9 mouse cellular contexts compared by ENCODE assay signal in genomic region chr13:30993819-30994218, GRCm38 (mm10). TPM values are rescaled to one million over a fixed set of nuclear protein-coding genes. Genes with fewer than 3 reads are reported as not detected.
DNase-seq lines count a peak whose midpoint lies in the region; ATAC-seq lines count a peak whose summit lies in the region.
"Had no signal": no experiment of that assay in that cellular context is flagged by ENCODE, and none has a peak within 500 bp of the region (broad histone marks: within the 10 kb centered on the region; RNA-seq: fewer than 3 reads in every experiment).

No protein-coding gene starts in this region.

- intact Hi-C loops in gastrocnemius, postnatal 36 days (cut with DNase I): no loop called here

- H3K4me3 ChIP-seq in forebrain, embryonic 12.5 days (replicated peaks): no peak overlapping the region
- H3K4me3 ChIP-seq in neural tube, embryonic 14.5 days (ENCODE audit: low read depth, low read length): no peak overlapping the region
- H3K4me3 ChIP-seq: neural tube, embryonic 12.5 days had no signal

- H3K9me3 ChIP-seq in forebrain, embryonic 12.5 days: no peaks in the 10 kb centered on the region
- no peaks in the 10 kb centered on the region for H3K9me3 ChIP-seq in neural tube, embryonic 14.5 days (ENCODE audit: control insufficient read depth, low read length)
- H3K9me3 ChIP-seq: neural tube, embryonic 12.5 days had no signal

- peak; percentile 49 for DNase-seq in ovary, postnatal 14 days (ENCODE audit: low spot score)
- no peak for DNase-seq in ovary, adult 18-20 months (ENCODE audit: low spot score)
- DNase-seq in adrenal gland, postnatal 36 days: peak; percentile 14 to 49
- DNase-seq in kidney, adult 9 months: peak; percentile 67
- DNase-seq in lung, adult 18-20 months: peak; percentile 45 to 59
- DNase-seq in gastrocnemius, postnatal 36 days: no peak

- ATAC-seq in forebrain, embryonic 12.5 days (ENCODE audit: low FRiP score): 0 out of 2 replicates have a peak, but pooled peaks have one; percentile 53
- ATAC-seq in neural tube, embryonic 14.5 days (ENCODE audit: low read depth): peak; percentile 87

- H3K27ac ChIP-seq in forebrain, embryonic 12.5 days: no peak overlapping the region
- no peak overlapping the region for H3K27ac ChIP-seq in neural tube, embryonic 14.5 days (ENCODE audit: low read depth, low read length)
- H3K27ac ChIP-seq: neural tube, embryonic 12.5 days had no signal

- H3K9ac ChIP-seq in forebrain, embryonic 12.5 days: no peak overlapping the region
- no peak overlapping the region for H3K9ac ChIP-seq in neural tube, embryonic 14.5 days (replicated peaks; ENCODE audit: low read depth, low read length)
- H3K9ac ChIP-seq: neural tube, embryonic 12.5 days had no signal

- H3K36me3 ChIP-seq in forebrain, embryonic 12.5 days (replicated peaks): no peaks in the 10 kb centered on the region
- no peaks in the 10 kb centered on the region for H3K36me3 ChIP-seq in neural tube, embryonic 14.5 days (ENCODE audit: control insufficient read depth, insufficient read depth, low read length)
- H3K36me3 ChIP-seq: neural tube, embryonic 12.5 days had no signal

- peaks cover 5% of the 10 kb centered on the region; the same call in 1 of the 2 replicates for H3K27me3 ChIP-seq in forebrain, embryonic 12.5 days
- H3K27me3 ChIP-seq in neural tube, embryonic 14.5 days (ENCODE audit: control insufficient read depth, insufficient read depth, low read length): no peaks in the 10 kb centered on the region
- H3K27me3 ChIP-seq: neural tube, embryonic 12.5 days had no signal

- no peaks in the 10 kb centered on the region for H3K4me1 ChIP-seq in forebrain, embryonic 12.5 days
- H3K4me1 ChIP-seq in neural tube, embryonic 14.5 days (ENCODE audit: control insufficient read depth, insufficient read depth, low read length): no peaks in the 10 kb centered on the region
- H3K4me1 ChIP-seq: neural tube, embryonic 12.5 days had no signal

- WGBS in forebrain, embryonic 12.5 days: 26% methylated on average over 3 of the region's 3 CpGs
- 32% methylated on average over 3 of the region's 3 CpGs for WGBS in neural tube, embryonic 14.5 days

- no peak overlapping the region for H3K4me2 ChIP-seq in forebrain, embryonic 12.5 days
- H3K4me2 ChIP-seq in neural tube, embryonic 14.5 days (ENCODE audit: low read depth, low read length): no peak overlapping the region
- H3K4me2 ChIP-seq: neural tube, embryonic 12.5 days had no signal

RNA-seq across cellular contexts. Expression of gene Gm5447, which starts 19.8 kb away (rescaled TPM):
- not detected for total RNA-seq in adrenal gland, postnatal 36 days (2021)
- polyA plus RNA-seq in forebrain, embryonic 12.5 days (2016; fragmentation: Nextera tagmentation; extraction: Ambion mirVana): 0.18 TPM in 1 of 2 replicates, not detected in the other
- polyA plus RNA-seq in neural tube, embryonic 14.5 days (2014; fragmentation: Nextera tagmentation; extraction: Ambion mirVana): not detected in 2 replicates
- not detected for total RNA-seq in gastrocnemius, postnatal 36 days (2021)
- polyA plus RNA-seq: neural tube, embryonic 12.5 days had no signal

RNA-seq across cellular contexts. Expression of gene Exoc2, which starts 19.9 kb away (rescaled TPM):
- total RNA-seq in adrenal gland, postnatal 36 days (2021): 10 to 100 TPM; 31.0 to 34.9 TPM
- polyA plus RNA-seq in forebrain, embryonic 12.5 days (2016; fragmentation: Nextera tagmentation; extraction: Ambion mirVana): 42.7 and 46.5 TPM in 2 replicates
- polyA plus RNA-seq in neural tube, embryonic 14.5 days (2014; fragmentation: Nextera tagmentation; extraction: Ambion mirVana): 56.3 and 61.7 TPM in 2 replicates
- total RNA-seq in gastrocnemius, postnatal 36 days (2021): 10 to 100 TPM; 11.7 to 12.9 TPM

RNA-seq across cellular contexts. Expression of gene Hus1b, which starts 46.3 kb away (rescaled TPM):
- under 1 TPM; 0.46 to 0.96 TPM for total RNA-seq in adrenal gland, postnatal 36 days (2021)
- 0.17 TPM in 1 of 2 replicates, not detected in the other for polyA plus RNA-seq in forebrain, embryonic 12.5 days (2016; fragmentation: Nextera tagmentation; extraction: Ambion mirVana)
- polyA plus RNA-seq in neural tube, embryonic 14.5 days (2014; fragmentation: Nextera tagmentation; extraction: Ambion mirVana): 0.35 TPM in 1 of 2 replicates, not detected in the other
- under 1 TPM in 1 of 2 experiments, not detected in 1; 0.36 TPM for total RNA-seq in gastrocnemius, postnatal 36 days (2021)
- polyA plus RNA-seq: neural tube, embryonic 12.5 days had no signal

Comparison
In these comparisons a context has a peak if more than half of its experiments do, and no peak if none do; other contexts are left out.
1. DNase-seq: peak in ovary, postnatal 14 days (single experiment), adrenal gland, postnatal 36 days (2 of 2), kidney, adult 9 months (single experiment) and lung, adult 18-20 months (2 of 2); none in ovary, adult 18-20 months (single experiment) and gastrocnemius, postnatal 36 days (0 of 2).